ENCODE assay signal across 8 mouse cellular contexts in the genomic region with DNA sequence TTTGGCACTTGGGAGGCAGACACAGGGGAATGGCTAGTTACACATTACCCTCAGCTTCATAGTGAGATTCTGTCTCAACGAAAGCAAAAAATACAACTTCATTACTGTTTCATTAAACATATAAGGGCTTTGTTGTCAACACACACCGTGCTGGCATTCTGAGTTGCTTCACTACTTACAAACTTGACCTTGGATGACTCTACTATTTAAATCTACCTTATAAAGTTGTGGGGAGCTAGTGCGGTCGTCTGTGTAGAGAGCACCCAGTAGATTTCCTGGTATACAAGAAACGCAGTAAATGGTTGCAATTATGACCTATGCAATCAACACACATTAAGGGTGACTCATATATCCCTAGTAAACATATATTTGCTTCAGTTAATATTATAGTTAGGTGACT. TPM values are rescaled to one million over a fixed set of nuclear protein-coding genes. Genes with fewer than 3 reads are reported as not detected.
DNase-seq lines count a peak whose midpoint lies in the region; ATAC-seq and TF ChIP-seq lines count a peak whose summit lies in the region.

No protein-coding gene starts in this region.

- no peak for DNase-seq in heart, postnatal 25 days (ENCODE audit: low spot score)
- DNase-seq in CH12.LX (ENCODE audit: extremely low read depth): no peak
- no peak for DNase-seq in liver, embryonic 13.5 days
- DNase-seq in adrenal gland, adult 8-10 months: no peak
- no peak for DNase-seq in urinary bladder, postnatal 4 days (ENCODE audit: low spot score in 2 of 2)
- DNase-seq in adrenal gland, adult 2 months: no peak

- no peaks in the 10 kb centered on the region for H3K9me3 ChIP-seq in heart, embryonic 11.5 days (replicated peaks; ENCODE audit: control insufficient read depth, low read length)
- no peaks in the 10 kb centered on the region for H3K9me3 ChIP-seq in CH12.LX (replicated peaks; ENCODE audit: low read length)
- no peaks in the 10 kb centered on the region for H3K9me3 ChIP-seq in forebrain, embryonic 13.5 days (replicated peaks)
- no peaks in the 10 kb centered on the region for H3K9me3 ChIP-seq in liver, embryonic 13.5 days (replicated peaks)

- peak overlapping the region; percentile 54; the same call in 1 of the 2 replicates for H3K27ac ChIP-seq in heart, embryonic 11.5 days (ENCODE audit: low read depth, low read length)
- H3K27ac ChIP-seq in CH12.LX (ENCODE audit: insufficient read depth, low read depth): no peak overlapping the region
- H3K27ac ChIP-seq in forebrain, embryonic 13.5 days: peak overlapping the region; percentile 76
- H3K27ac ChIP-seq in liver, embryonic 13.5 days: peak overlapping the region; percentile 99

- TF ChIP-seq EP300 in CH12.LX (IDR thresholded peaks at IDR 0.05; ENCODE audit: low read length): no peak

- H3K4me2 ChIP-seq in heart, embryonic 11.5 days: peak overlapping the region; percentile 74
- H3K4me2 ChIP-seq in CH12.LX (ENCODE audit: insufficient read depth, low read depth, poor library complexity, severe bottlenecking): peak overlapping the region; percentile 43
- peak overlapping the region; percentile 80 for H3K4me2 ChIP-seq in forebrain, embryonic 13.5 days
- peak overlapping the region; percentile 77 for H3K4me2 ChIP-seq in liver, embryonic 13.5 days

- H3K79me2 ChIP-seq in CH12.LX (replicated peaks; ENCODE audit: control insufficient read depth, extremely low read depth, insufficient read depth, poor library complexity, severe bottlenecking): peaks cover 32% of the 10 kb centered on the region

- no peak for TF ChIP-seq POLR2A in CH12.LX (IDR thresholded peaks at IDR 0.05; ENCODE audit: low read depth, low read length)

- H3K36me3 ChIP-seq in heart, embryonic 11.5 days (ENCODE audit: control insufficient read depth, insufficient read depth, low read length): no peaks in the 10 kb centered on the region
- no peaks in the 10 kb centered on the region for H3K36me3 ChIP-seq in CH12.LX (replicated peaks in 1 of 2; ENCODE audit: control insufficient read depth in 1 of 2, insufficient read depth in 1 of 2, low read length in 1 of 2)
- no peaks in the 10 kb centered on the region for H3K36me3 ChIP-seq in forebrain, embryonic 13.5 days (ENCODE audit: poor library complexity, severe bottlenecking)
- no peaks in the 10 kb centered on the region for H3K36me3 ChIP-seq in liver, embryonic 13.5 days

- in situ Hi-C loops in CH12.LX (cut with MboI; ENCODE audit: low pct_ligation_motif_present, low pct_unique_long_range_greater_than_20kb, low sequenced_read_pairs): no loop called here

- no peak for TF ChIP-seq CTCF in CH12.LX (conservative IDR thresholded peaks at IDR 0.05 in 1 of 2, IDR thresholded peaks at IDR 0.05 in 1 of 2; ENCODE audit: low read depth in 2 of 2, low read length in 2 of 2)

- dilution Hi-C loops in CH12.LX (cut with MboI; ENCODE audit: extremely low pct_ligation_motif_present, extremely low pct_unique_long_range_greater_than_20kb, low sequenced_read_pairs): no loop called here

- TF ChIP-seq RAD21 in CH12.LX (IDR thresholded peaks at IDR 0.05; ENCODE audit: low read depth, low read length): no peak

- peaks cover 11% of the 10 kb centered on the region; the same call in 1 of the 2 replicates for H3K4me1 ChIP-seq in heart, embryonic 11.5 days (ENCODE audit: control insufficient read depth, insufficient read depth, low read length)
- peaks cover 0 to 15% of the 10 kb centered on the region in 2 experiments; a peak in 2 of 4 replicates for H3K4me1 ChIP-seq in CH12.LX (ENCODE audit: control insufficient read depth in 1 of 2, insufficient read depth in 2 of 2)
- H3K4me1 ChIP-seq in forebrain, embryonic 13.5 days: peaks cover 22% of the 10 kb centered on the region
- H3K4me1 ChIP-seq in liver, embryonic 13.5 days (replicated peaks): peaks cover 22% of the 10 kb centered on the region

- H3K27me3 ChIP-seq in heart, embryonic 11.5 days (ENCODE audit: control insufficient read depth, insufficient read depth, low read length): no peaks in the 10 kb centered on the region
- no peaks in the 10 kb centered on the region for H3K27me3 ChIP-seq in CH12.LX (replicated peaks)
- no peaks in the 10 kb centered on the region for H3K27me3 ChIP-seq in forebrain, embryonic 13.5 days
- H3K27me3 ChIP-seq in liver, embryonic 13.5 days: no peaks in the 10 kb centered on the region

- ATAC-seq in heart, embryonic 11.5 days (replicated peaks; ENCODE audit: insufficient number of reproducible peaks, low FRiP score, low TSS enrichment): no peak
- ATAC-seq in forebrain, embryonic 13.5 days: no peak
- ATAC-seq in liver, embryonic 13.5 days (ENCODE audit: low read depth): no peak

- H3K9ac ChIP-seq in heart, embryonic 11.5 days (ENCODE audit: low read depth, low read length): peak overlapping the region; percentile 79
- H3K9ac ChIP-seq in CH12.LX (ENCODE audit: insufficient read depth, low read depth): peak overlapping the region; percentile 61
- H3K9ac ChIP-seq in forebrain, embryonic 13.5 days: peak overlapping the region; percentile 93
- H3K9ac ChIP-seq in liver, embryonic 13.5 days: peak overlapping the region; percentile 74

- peak overlapping the region; percentile 91 for H3K4me3 ChIP-seq in heart, embryonic 11.5 days (ENCODE audit: low read depth, low read length)
- peak overlapping the region; percentile 26 to 96 (median 86) for H3K4me3 ChIP-seq in CH12.LX (replicated peaks in 1 of 3; ENCODE audit: low read depth in 2 of 3, low read length in 2 of 3, poor library complexity in 1 of 3)
- H3K4me3 ChIP-seq in forebrain, embryonic 13.5 days: peak overlapping the region; percentile 99
- H3K4me3 ChIP-seq in liver, embryonic 13.5 days (replicated peaks): peak overlapping the region; percentile 99

- intact Hi-C loops in heart, postnatal 25 days (cut with DNase I): loop anchor here (5.0 kb wide), 1 partner anchor 69 kb away; no protein-coding TSS in a partner anchor

- WGBS in heart, embryonic 11.5 days (ENCODE audit: insufficient replicate concordance): 30% methylated on average over 5 of the region's 5 CpGs
- 42% methylated on average over 5 of the region's 5 CpGs for WGBS in forebrain, embryonic 13.5 days
- whole genome bisulfite sequencing in liver, embryonic 13.5 days (ENCODE audit: insufficient replicate concordance): 33% methylated on average over 5 of the region's 5 CpGs

TF ChIP-seq in CH12.LX, 34 proteins besides CTCF, POLR2A, EP300 and RAD21:
- no peak for TF ChIP-seq IRF4 (IDR thresholded peaks at IDR 0.05; ENCODE audit: low read depth, low read length)
- TF ChIP-seq KAT2A (IDR thresholded peaks at IDR 0.05; ENCODE audit: insufficient replicate concordance, low read length): no peak
- no peak for TF ChIP-seq NRF1 (IDR thresholded peaks at IDR 0.05; ENCODE audit: low read depth, low read length)

RNA-seq across cellular contexts. Expression of a gene that starts 0.7 kb away (rescaled TPM):
- 21.9 and 24.5 TPM in 2 replicates for polyA plus RNA-seq in heart, embryonic 11.5 days (2014; fragmentation: Nextera tagmentation; extraction: Ambion mirVana)
- total RNA-seq in heart, postnatal 25 days (2021): 10 to 100 TPM; 29.4 to 39.3 TPM
- total RNA-seq in CH12.LX (2012; rRNA removed) (60.6 and 73.6 TPM in 2 replicates), CH12.LX (2014; rRNA removed) (91.3 and 91.5 TPM in 2 replicates)
- 79.2 and 118 TPM in 2 replicates for polyA plus RNA-seq in CH12.LX (2012; ENCODE audit: insufficient read length, low read depth)
- 22.8 and 29.1 TPM in 2 replicates for polyA plus RNA-seq in forebrain, embryonic 13.5 days (2015; fragmentation: Nextera tagmentation; extraction: Ambion mirVana)
- 18.6 and 20.7 TPM in 2 replicates for polyA plus RNA-seq in liver, embryonic 13.5 days (2015; fragmentation: Nextera tagmentation; extraction: Ambion mirVana)
- total RNA-seq in adrenal gland, adult 8-10 months (2022): 10 to 100 TPM; 45.2 to 67.6 (median 53.9) TPM
- total RNA-seq in adrenal gland, adult 2 months (2021): 10 to 100 TPM; 49.9 to 89.2 TPM
- polyA plus RNA-seq in adrenal gland, adult 2 months (2012; rRNA removed): 25.4 and 29.5 TPM in 2 replicates

RNA-seq across cellular contexts. Expression of a gene that starts 59.1 kb away (rescaled TPM):
- 8.1 and 9.3 TPM in 2 replicates for polyA plus RNA-seq in heart, embryonic 11.5 days (2014; fragmentation: Nextera tagmentation; extraction: Ambion mirVana)
- 10 to 100 TPM; 31.0 to 37.0 TPM for total RNA-seq in heart, postnatal 25 days (2021)
- total RNA-seq in CH12.LX (2012; rRNA removed): 6.2 and 6.9 TPM in 2 replicates
- total RNA-seq in CH12.LX (2014; rRNA removed): 9.9 and 10.1 TPM in 2 replicates
- polyA plus RNA-seq in CH12.LX (2012; ENCODE audit: insufficient read length, low read depth): 9.9 and 10.2 TPM in 2 replicates
- polyA plus RNA-seq in forebrain, embryonic 13.5 days (2015; fragmentation: Nextera tagmentation; extraction: Ambion mirVana): 16.8 and 17.5 TPM in 2 replicates
- 3.0 TPM in 2 replicates for polyA plus RNA-seq in liver, embryonic 13.5 days (2015; fragmentation: Nextera tagmentation; extraction: Ambion mirVana)
- total RNA-seq in adrenal gland, adult 8-10 months (2022): 10 to 100 TPM; 47.2 to 57.8 (median 53.3) TPM
- total RNA-seq in adrenal gland, adult 2 months (2021): 10 to 100 TPM; 43.4 to 54.9 TPM
- polyA plus RNA-seq in adrenal gland, adult 2 months (2012; rRNA removed): 31.0 and 38.5 TPM in 2 replicates
